ENCODE assay signal across 26 mouse cellular contexts in the genomic region with DNA sequence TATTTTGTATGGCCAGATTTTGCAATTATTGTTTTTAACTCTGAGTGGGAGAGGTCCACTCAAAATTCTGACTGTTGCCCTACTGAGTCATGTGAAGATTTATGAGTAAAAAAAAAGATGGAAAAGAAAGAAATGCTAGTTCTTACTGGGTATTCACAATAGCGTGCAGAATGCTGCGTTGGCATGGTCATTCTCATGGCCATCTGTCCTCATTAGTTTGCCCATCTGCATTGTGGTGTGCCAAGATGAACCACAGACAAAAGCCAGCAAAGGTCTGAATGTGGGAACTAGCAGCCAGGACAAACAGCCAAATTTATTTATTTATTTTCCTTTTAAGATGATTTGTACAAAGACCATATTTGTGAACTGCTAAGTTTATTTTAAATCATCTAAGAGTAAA.
A peak's percentile ranks its signal among the peaks of the same experiment; 100 is the strongest.
DNase-seq lines count a peak whose midpoint lies in the region; ATAC-seq lines count a peak whose summit lies in the region.
"Had no signal": no experiment of that assay in that cellular context is flagged by ENCODE, and none has a peak within 500 bp of the region (broad histone marks: within the 10 kb centered on the region; RNA-seq: fewer than 3 reads in every experiment).

No protein-coding gene starts in this region.

- H3K4me1 ChIP-seq in forebrain, embryonic 13.5 days = no peaks in the 10 kb centered on the region
- no peaks in the 10 kb centered on the region for H3K4me1 ChIP-seq in forebrain, embryonic 12.5 days
- H3K4me1 ChIP-seq: embryonic facial prominence, embryonic 12.5 days; limb, embryonic 13.5 days; liver, embryonic 13.5 days; stomach, embryonic 15.5 days had no signal

- no peak overlapping the region for H3K27ac ChIP-seq in forebrain, embryonic 13.5 days
- H3K27ac ChIP-seq in forebrain, embryonic 12.5 days = no peak overlapping the region
- H3K27ac ChIP-seq: embryonic facial prominence, embryonic 12.5 days; kidney, postnatal 0 days; layer of hippocampus, adult 2 months; limb, embryonic 13.5 days; liver, embryonic 13.5 days; stomach, embryonic 15.5 days had no signal

- no peaks in the 10 kb centered on the region for H3K27me3 ChIP-seq in forebrain, embryonic 13.5 days
- no peaks in the 10 kb centered on the region for H3K27me3 ChIP-seq in forebrain, embryonic 12.5 days
- H3K27me3 ChIP-seq: embryonic facial prominence, embryonic 12.5 days; limb, embryonic 13.5 days; liver, embryonic 13.5 days; stomach, embryonic 15.5 days had no signal

- no peaks in the 10 kb centered on the region for H3K36me3 ChIP-seq in forebrain, embryonic 13.5 days (ENCODE audit: poor library complexity, severe bottlenecking)
- H3K36me3 ChIP-seq in forebrain, embryonic 12.5 days (replicated peaks) = no peaks in the 10 kb centered on the region
- H3K36me3 ChIP-seq: embryonic facial prominence, embryonic 12.5 days; limb, embryonic 13.5 days; liver, embryonic 13.5 days; stomach, embryonic 15.5 days had no signal

- peak; percentile 32 to 40 for DNase-seq in layer of hippocampus, postnatal 10 days (ENCODE audit: low spot score in 2 of 2)
- DNase-seq in layer of hippocampus, adult 8-10 months (ENCODE audit: low spot score in 2 of 2) = no peak
- peak; percentile 89 to 92 for DNase-seq in cerebellum, adult 18-20 months
- peak; percentile 88 to 89 for DNase-seq in cerebellum, postnatal 25 days
- no peak for DNase-seq in embryo, embryonic 10.5 days (ENCODE audit: low spot score)
- DNase-seq: adrenal gland, postnatal 14 days; gastrocnemius, postnatal 14 days; heart, postnatal 10 days; kidney, adult 11 months; liver, embryonic 13.5 days; lung, embryonic 14.5 days; lung, postnatal 36 days; right cerebral cortex, postnatal 25 days; thymus, adult 18-20 months had no signal

- H3K9ac ChIP-seq in forebrain, embryonic 13.5 days = no peak overlapping the region
- no peak overlapping the region for H3K9ac ChIP-seq in forebrain, embryonic 12.5 days
- H3K9ac ChIP-seq: embryonic facial prominence, embryonic 12.5 days; limb, embryonic 13.5 days; liver, embryonic 13.5 days; lung, embryonic 14.5 days; stomach, embryonic 15.5 days had no signal

- WGBS in forebrain, embryonic 13.5 days = 75% methylated on average over 2 of the region's 2 CpGs
- 84% methylated on average over 2 of the region's 2 CpGs for WGBS in forebrain, embryonic 12.5 days

- ATAC-seq in forebrain, embryonic 13.5 days = 0 out of 2 replicates have a peak, but pooled peaks have one; percentile 38
- no peak for ATAC-seq in forebrain, embryonic 12.5 days (ENCODE audit: low FRiP score)
- ATAC-seq in monocyte, adult 5-6 weeks (replicated peaks; ENCODE audit: insufficient number of reproducible peaks, low FRiP score, low TSS enrichment, poor library complexity, severe bottlenecking) = no peak
- ATAC-seq: activated CD4-positive, CD25-positive, alpha-beta regulatory T cell, adult 4 months; midbrain, embryonic 16.5 days had no signal

- H3K4me3 ChIP-seq in forebrain, embryonic 13.5 days = no peak overlapping the region
- no peak overlapping the region for H3K4me3 ChIP-seq in forebrain, embryonic 12.5 days (replicated peaks)
- H3K4me3 ChIP-seq: embryonic facial prominence, embryonic 12.5 days; erythroblast, embryonic 14.5 days; layer of hippocampus, adult 2 months; limb, embryonic 13.5 days; liver, embryonic 13.5 days; stomach, embryonic 15.5 days had no signal

- H3K4me2 ChIP-seq in forebrain, embryonic 13.5 days = no peak overlapping the region
- H3K4me2 ChIP-seq in forebrain, embryonic 12.5 days = no peak overlapping the region
- H3K4me2 ChIP-seq: embryonic facial prominence, embryonic 12.5 days; heart, embryonic 11.5 days; limb, embryonic 13.5 days; liver, embryonic 13.5 days; lung, embryonic 14.5 days; stomach, embryonic 15.5 days had no signal

- no peaks in the 10 kb centered on the region for H3K9me3 ChIP-seq in forebrain, embryonic 13.5 days (replicated peaks)
- no peaks in the 10 kb centered on the region for H3K9me3 ChIP-seq in forebrain, embryonic 12.5 days
- H3K9me3 ChIP-seq: embryonic facial prominence, embryonic 12.5 days; limb, embryonic 13.5 days; liver, embryonic 13.5 days; stomach, embryonic 15.5 days had no signal

Comparison
In these comparisons a context has a peak if more than half of its experiments do, and no peak if none do; other contexts are left out.
1. DNase-seq: peak in layer of hippocampus, postnatal 10 days (2 of 2), cerebellum, adult 18-20 months (2 of 2) and cerebellum, postnatal 25 days (2 of 2); none in layer of hippocampus, adult 8-10 months (0 of 2) and embryo, embryonic 10.5 days (single experiment).